Mouse (Mus musculus) G1E (cell line): Measurements from ENCODE around the gene B4galt5. TPM values are rescaled to one million over a fixed set of nuclear protein-coding genes. Genes with fewer than 3 reads are reported as not detected.

Experiments
- ATAC-seq: 2 replicates; pipeline ENCODE4 v1.8.0; 2016; ENCODE audit warnings: mild to moderate bottlenecking; ENCODE audit not compliant: insufficient number of reproducible peaks, poor library complexity, low FRiP score, severe bottlenecking; ENCODE audit errors: extremely low read depth
- DNase-seq: peaks from one replicate; pipeline ENCODE4 v3.0.0; 2012; ENCODE audit warnings: low spot score
- H3K27me3 ChIP-seq: 2 replicates; pipeline ENCODE4 v1.6.1; 2012; ENCODE audit warnings: mild to moderate bottlenecking, low read length, inconsistent platforms; ENCODE audit not compliant: insufficient read depth
- H3K36me3 ChIP-seq: replicated peaks from 2 replicates; pipeline ENCODE3; 2012; ENCODE audit warnings: mild to moderate bottlenecking, inconsistent platforms
- H3K4me1 ChIP-seq: 2 replicates; pipeline ENCODE4 v1.6.1; 2012; ENCODE audit warnings: low read depth, low read length, inconsistent platforms, mixed read lengths; ENCODE audit not compliant: insufficient read depth
- H3K4me3 ChIP-seq: 2 replicates; pipeline ENCODE4 v1.5.1; 2012; ENCODE audit warnings: low read depth, mild to moderate bottlenecking, inconsistent platforms, low read length, moderate library complexity, mixed read lengths
- H3K9me3 ChIP-seq: replicated peaks from 2 replicates; pipeline ENCODE4 v1.6.1; 2012; ENCODE audit warnings: inconsistent platforms
- CTCF ChIP-seq: IDR thresholded peaks from 2 replicates; pipeline ENCODE4 v1.5.1; 2012; ENCODE audit warnings: low read depth, low read length, inconsistent platforms, mixed read lengths
- GATA1 ChIP-seq: IDR thresholded peaks from 2 replicates; pipeline ENCODE4 v1.6.1; 2012; ENCODE audit warnings: borderline replicate concordance, low read length, inconsistent platforms, mixed read lengths
- GATA2 ChIP-seq: IDR thresholded peaks from 2 replicates; pipeline ENCODE4 v1.6.1; 2012; ENCODE audit warnings: low read depth, low read length, inconsistent platforms, borderline replicate concordance
- POLR2AphosphoS5 ChIP-seq: IDR thresholded peaks from 2 replicates; pipeline ENCODE4 v1.6.1; 2012; ENCODE audit warnings: low read depth, low read length, inconsistent platforms; ENCODE audit not compliant: insufficient replicate concordance
- TAL1 ChIP-seq: conservative IDR thresholded peaks from 2 replicates; pipeline ENCODE4 v1.6.1; 2012; ENCODE audit warnings: low read depth, low read length, inconsistent platforms, mixed read lengths
- polyA plus RNA-seq: library from polyadenylated mRNA; stranded (reverse); fragments of >175 nt; gene quantifications from 2 replicates; pipeline ENCODE4 v1.2.3, GENCODE M21; 2012
- total RNA-seq, 2 experiments: library from RNA; stranded (forward) in 1 of 2; stranded (reverse) in 1 of 2; fragments of 200-1000 nt in 1 of 2; fragments of >200 nt in 1 of 2; fragmentation: Nextera tagmentation in 1 of 2; gene quantifications; 2 replicates each; pipeline ENCODE4 v1.2.3; 2014 to 2017

B4galt5 gene
- total and polyA plus RNA-seq, 3 experiments: 0.23 to 0.61 (median 0.44) TPM

DNA sequence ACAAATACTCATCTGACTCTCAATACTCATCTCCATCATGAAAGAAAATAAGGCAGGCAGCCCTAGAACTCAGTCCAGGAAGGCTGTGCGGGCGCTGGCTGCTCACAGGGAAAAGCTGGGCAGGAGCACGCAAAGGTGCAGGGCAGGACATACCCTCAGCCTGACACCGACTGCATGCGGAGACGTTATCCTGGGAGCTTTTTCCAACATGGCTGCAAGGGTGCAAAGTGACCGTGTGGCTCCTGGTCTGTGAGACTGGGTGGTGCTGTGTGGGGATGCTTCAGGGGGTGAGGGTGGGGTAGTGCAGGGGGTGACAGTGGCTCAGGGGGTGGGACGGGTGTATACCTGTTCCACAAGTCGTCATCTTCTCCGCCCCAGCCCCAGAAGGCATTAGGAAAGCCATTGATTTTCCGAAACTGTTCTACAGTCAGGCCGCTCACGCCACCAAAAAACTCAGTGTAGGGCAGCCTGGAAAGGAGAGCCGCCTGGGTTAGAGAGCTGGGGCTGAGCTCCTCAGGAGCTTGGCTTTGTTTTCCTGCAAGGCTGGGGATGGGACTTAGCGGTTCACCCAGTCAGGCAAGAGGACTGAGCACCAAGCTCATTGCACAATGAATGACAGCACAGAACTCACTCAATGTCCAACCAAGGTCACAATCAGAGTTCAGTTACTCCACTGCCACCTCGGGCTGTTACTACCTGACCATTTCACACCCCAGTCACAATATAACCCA is 44.2 kb downstream of the B4galt5 start:
- no peaks in the 10 kb centered on the region for H3K4me1 ChIP-seq
- no peak overlapping the region for H3K4me3 ChIP-seq
- no peaks in the 10 kb centered on the region for H3K36me3 ChIP-seq
- DNase-seq: no peak
- no peaks in the 10 kb centered on the region for H3K9me3 ChIP-seq
- no peak for TF ChIP-seq GATA2
- no peak for TF ChIP-seq TAL1
- TF ChIP-seq CTCF: no peak
- no peaks in the 10 kb centered on the region; the same call in 1 of the 2 replicates for H3K27me3 ChIP-seq
- no peak for ATAC-seq

DNA sequence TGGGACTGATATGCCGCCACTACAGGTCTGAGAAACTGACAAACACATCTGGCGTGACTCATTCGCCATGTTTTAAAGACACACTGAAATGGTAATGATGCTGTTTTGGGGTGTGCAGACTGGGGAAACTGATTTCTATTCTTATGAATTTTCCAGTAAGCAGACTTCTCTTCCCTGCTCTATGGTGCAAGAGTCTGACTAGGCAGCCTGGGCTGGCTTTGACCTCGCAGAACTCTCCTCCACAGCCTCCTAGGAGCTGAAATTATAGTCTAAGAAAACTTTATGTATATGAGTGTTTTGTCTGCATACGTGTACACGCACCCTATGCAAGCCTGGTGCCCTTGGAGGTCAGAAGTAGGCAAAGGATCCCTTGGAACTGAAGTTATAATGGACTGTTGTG is 45.2 kb downstream of the B4galt5 start:
- Histone ChIP-seq H3K36me3 (no peaks in the 10 kb centered on the region), H3K4me3 (no peak overlapping the region), H3K27me3 (no peaks in the 10 kb centered on the region), H3K9me3 (no peaks in the 10 kb centered on the region), H3K4me1 (no peaks in the 10 kb centered on the region)
- TF ChIP-seq GATA1 (no peak), POLR2AphosphoS5 (no peak), TAL1 (no peak), GATA2 (no peak), CTCF (no peak)
- no peak for ATAC-seq
- DNase-seq: no peak

DNA sequence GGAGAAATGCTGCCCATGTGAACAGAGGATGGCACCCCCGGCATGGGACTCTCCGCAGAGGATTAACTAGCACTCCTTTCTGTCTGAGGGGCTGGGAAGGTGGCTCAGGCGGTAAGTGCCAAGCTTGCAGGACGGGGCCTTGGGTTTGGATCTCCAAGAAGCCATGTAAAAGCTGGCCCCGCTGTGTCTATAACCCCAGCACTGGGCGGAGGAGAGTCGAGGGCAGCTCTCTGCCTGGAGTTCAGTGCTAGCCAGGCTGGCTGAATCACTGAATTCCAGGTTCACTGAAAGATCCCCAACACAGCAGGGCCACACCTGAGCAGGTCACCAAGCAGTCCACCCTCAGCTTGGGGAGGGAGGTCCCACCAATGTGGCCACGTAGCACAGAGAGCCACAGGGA is 45.8 kb downstream of the B4galt5 start:
- Histone ChIP-seq H3K4me1 (no peaks in the 10 kb centered on the region), H3K36me3 (no peaks in the 10 kb centered on the region), H3K4me3 (no peak overlapping the region), H3K9me3 (no peaks in the 10 kb centered on the region), H3K27me3 (no peaks in the 10 kb centered on the region)
- DNase-seq (no peak), ATAC-seq (no peak)
- TF ChIP-seq GATA1: no peak
- no peak for TF ChIP-seq POLR2AphosphoS5
- TF ChIP-seq CTCF: no peak

DNA sequence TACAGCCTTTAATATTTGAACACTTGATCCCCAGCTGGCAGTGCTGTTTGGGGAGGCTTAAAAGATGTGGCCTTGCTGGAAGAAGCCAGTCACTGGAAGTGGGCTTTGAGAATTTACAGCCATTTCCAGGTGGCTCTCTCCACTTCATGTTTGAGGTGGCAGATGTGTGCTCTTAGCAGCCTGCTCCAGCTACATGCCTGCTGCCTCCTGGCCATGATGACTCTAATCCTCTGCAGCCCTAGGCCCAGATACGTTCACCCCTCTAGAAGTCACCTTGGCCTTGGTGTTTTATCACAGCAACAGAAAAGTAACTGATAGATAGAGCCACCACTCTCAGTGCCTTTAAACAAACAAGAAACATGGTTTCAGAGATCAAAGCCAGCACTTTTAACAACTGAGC is 46.3 kb downstream of the B4galt5 start:
- Histone ChIP-seq H3K4me1 (no peaks in the 10 kb centered on the region), H3K9me3 (no peaks in the 10 kb centered on the region), H3K27me3 (no peaks in the 10 kb centered on the region), H3K36me3 (no peaks in the 10 kb centered on the region), H3K4me3 (no peak overlapping the region)
- ATAC-seq (no peak), DNase-seq (no peak)
- TF ChIP-seq TAL1 (no peak), GATA1 (no peak), GATA2 (no peak), POLR2AphosphoS5 (no peak), CTCF (no peak)

DNA sequence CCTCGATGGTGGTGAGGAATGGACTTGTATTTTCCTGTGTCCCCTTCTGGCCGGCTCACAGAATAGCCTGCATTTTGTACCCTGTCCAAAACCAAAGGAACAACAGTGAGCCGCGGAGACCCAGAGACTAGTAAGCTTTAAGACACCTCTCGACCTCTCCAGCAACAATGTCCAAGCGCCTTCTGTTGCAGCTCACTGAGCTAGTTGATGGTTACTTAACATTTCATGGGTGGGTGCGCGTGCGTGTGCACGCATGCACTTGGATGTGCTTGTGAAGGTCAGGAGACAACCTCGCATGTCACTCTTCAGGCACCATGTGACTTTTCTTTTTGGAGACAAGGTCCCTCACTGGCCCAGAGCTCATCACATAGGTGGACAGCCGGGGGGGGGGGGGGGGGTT is 47.0 kb downstream of the B4galt5 start:
- no peak for ATAC-seq
- H3K27me3 ChIP-seq: no peaks in the 10 kb centered on the region
- TF ChIP-seq GATA1: no peak
- no peak for TF ChIP-seq CTCF
- no peak for TF ChIP-seq POLR2AphosphoS5
- TF ChIP-seq TAL1: no peak
- TF ChIP-seq GATA2: no peak
- H3K4me1 ChIP-seq: no peaks in the 10 kb centered on the region
- no peak for DNase-seq
- no peaks in the 10 kb centered on the region for H3K36me3 ChIP-seq
- H3K9me3 ChIP-seq: no peaks in the 10 kb centered on the region
- no peak overlapping the region for H3K4me3 ChIP-seq

DNA sequence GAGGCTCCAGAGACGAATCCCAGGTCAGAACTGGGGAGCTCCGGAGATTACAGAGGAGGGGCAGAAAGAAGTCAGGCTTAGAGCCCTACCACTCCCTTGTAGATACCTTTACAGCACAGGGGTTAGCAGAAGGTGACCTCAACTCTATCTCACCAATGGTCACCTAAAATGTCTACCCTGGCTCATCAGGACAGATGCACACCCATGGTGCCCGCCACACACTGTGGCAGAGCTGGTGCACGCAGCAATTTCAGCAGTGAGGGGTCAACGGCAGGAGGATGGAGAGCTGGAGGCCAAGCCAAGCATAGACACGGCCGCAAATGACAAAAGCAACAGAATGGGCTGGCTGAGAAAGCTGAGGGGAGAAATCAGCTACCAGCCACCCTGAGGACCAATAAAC is 47.4 kb downstream of the B4galt5 start:
- ATAC-seq: no peak
- Histone ChIP-seq H3K36me3 (no peaks in the 10 kb centered on the region), H3K4me1 (no peaks in the 10 kb centered on the region), H3K4me3 (no peak overlapping the region), H3K9me3 (no peaks in the 10 kb centered on the region), H3K27me3 (no peaks in the 10 kb centered on the region)
- no peak for TF ChIP-seq POLR2AphosphoS5
- TF ChIP-seq TAL1: no peak
- no peak for TF ChIP-seq CTCF
- no peak for TF ChIP-seq GATA1
- TF ChIP-seq GATA2: no peak
- no peak for DNase-seq
